Mouse (Mus musculus): ENCODE results near the gene Myh10. TPM values are rescaled to one million over a fixed set of nuclear protein-coding genes. Genes with fewer than 3 reads are reported as not detected.

Myh10 gene
- polyA plus RNA-seq, 1 experiment from 2014 or later, result 179 TPM

GRCm38 (mm10) chr11:68859943-68860593, 168.7 kb downstream of the Myh10 start:
- WGBS, result 68% methylated on average over 8 of the region's 8 CpGs
- Histone ChIP-seq H3K9me3 (ENCODE audit: low read depth, low read length) (no peaks in the 10 kb centered on the region), H3K27ac (ENCODE audit: low read depth) (no peak overlapping the region), H3K36me3 (ENCODE audit: insufficient read depth) (no peaks in the 10 kb centered on the region), H3K9ac (no peak overlapping the region), H3K4me1 (ENCODE audit: insufficient read depth) (0 out of 2 replicates have a peak, but pooled peaks cover 3% of the 10 kb centered on the region), H3K4me2 (no peak overlapping the region), H3K27me3 (ENCODE audit: insufficient read depth, low read length) (no peaks in the 10 kb centered on the region), H3K4me3 (ENCODE audit: low read depth, low read length) (no peak overlapping the region)
- TF ChIP-seq CTCF (IDR thresholded peaks at IDR 0.05; ENCODE audit: low read depth), result no peak
- DNase-seq (no peak), ATAC-seq (ENCODE audit: insufficient read depth) (no peak)

GRCm38 (mm10) chr11:68862260-68862659, 170.9 kb downstream of the Myh10 start:
- Histone ChIP-seq H3K36me3 (ENCODE audit: insufficient read depth) (no peaks in the 10 kb centered on the region), H3K9ac (no peak overlapping the region), H3K27me3 (ENCODE audit: insufficient read depth, low read length) (no peaks in the 10 kb centered on the region), H3K4me3 (ENCODE audit: low read depth, low read length) (no peak overlapping the region), H3K27ac (ENCODE audit: low read depth) (no peak overlapping the region), H3K4me2 (no peak overlapping the region), H3K4me1 (ENCODE audit: insufficient read depth) (0 out of 2 replicates have a peak, but pooled peaks cover 3% of the 10 kb centered on the region), H3K9me3 (ENCODE audit: low read depth, low read length) (no peaks in the 10 kb centered on the region)
- ATAC-seq (ENCODE audit: insufficient read depth) (no peak), DNase-seq (no peak)
- TF ChIP-seq CTCF (IDR thresholded peaks at IDR 0.05; ENCODE audit: low read depth), result no peak
- WGBS, result 75% methylated on average over 2 of the region's 2 CpGs

GRCm38 (mm10) chr11:68863631-68864091, 172.3 kb downstream of the Myh10 start:
- H3K9ac ChIP-seq, result no peak overlapping the region
- H3K36me3 ChIP-seq (ENCODE audit: insufficient read depth), result no peaks in the 10 kb centered on the region
- WGBS, result 65% methylated on average over 4 of the region's 4 CpGs
- no peaks in the 10 kb centered on the region for H3K27me3 ChIP-seq (ENCODE audit: insufficient read depth, low read length)
- H3K4me2 ChIP-seq, result no peak overlapping the region
- DNase-seq (no peak), ATAC-seq (ENCODE audit: insufficient read depth) (no peak)
- no peak overlapping the region for H3K27ac ChIP-seq (ENCODE audit: low read depth)
- H3K9me3 ChIP-seq (ENCODE audit: low read depth, low read length), result no peaks in the 10 kb centered on the region
- no peak for TF ChIP-seq CTCF (IDR thresholded peaks at IDR 0.05; ENCODE audit: low read depth)
- H3K4me1 ChIP-seq (ENCODE audit: insufficient read depth), result 0 out of 2 replicates have a peak, but pooled peaks cover 6% of the 10 kb centered on the region
- no peak overlapping the region for H3K4me3 ChIP-seq (ENCODE audit: low read depth, low read length)

GRCm38 (mm10) chr11:68864544-68865189, 173.3 kb downstream of the Myh10 start:
- Histone ChIP-seq H3K9ac (no peak overlapping the region), H3K9me3 (ENCODE audit: low read depth, low read length) (no peaks in the 10 kb centered on the region), H3K36me3 (ENCODE audit: insufficient read depth) (no peaks in the 10 kb centered on the region), H3K4me2 (no peak overlapping the region), H3K4me1 (ENCODE audit: insufficient read depth) (0 out of 2 replicates have a peak, but pooled peaks cover 6% of the 10 kb centered on the region), H3K4me3 (ENCODE audit: low read depth, low read length) (no peak overlapping the region), H3K27me3 (ENCODE audit: insufficient read depth, low read length) (no peaks in the 10 kb centered on the region), H3K27ac (ENCODE audit: low read depth) (no peak overlapping the region)
- peak; percentile 94 for DNase-seq
- peak; percentile 86 for ATAC-seq (ENCODE audit: insufficient read depth)
- TF ChIP-seq CTCF (IDR thresholded peaks at IDR 0.05; ENCODE audit: low read depth), result no peak
- WGBS, result 20% methylated on average over 9 of the region's 9 CpGs

Other genes with a start within 250 kb of the Myh10 start
- gene Pik3r6, start 188.5 kb upstream of the Myh10 start, polyA plus RNA-seq (2014; fragmentation: Nextera tagmentation; extraction: Ambion mirVana), result 4.3 and 5.6 TPM in 2 replicates
- gene Mfsd6l, start 135.4 kb upstream of the Myh10 start, polyA plus RNA-seq (2014; fragmentation: Nextera tagmentation; extraction: Ambion mirVana), result 1.5 TPM in 2 replicates
- 0.70 and 1.2 TPM in 2 replicates for gene Ccdc42, start 104.5 kb upstream of the Myh10 start, polyA plus RNA-seq (2014; fragmentation: Nextera tagmentation; extraction: Ambion mirVana)
- 63.1 and 67.6 TPM in 2 replicates for gene Ndel1, start 180.3 kb downstream of the Myh10 start, polyA plus RNA-seq (2014; fragmentation: Nextera tagmentation; extraction: Ambion mirVana)
- gene Rnf222, start 197.0 kb downstream of the Myh10 start, polyA plus RNA-seq (2014; fragmentation: Nextera tagmentation; extraction: Ambion mirVana), result 0.07 and 0.11 TPM in 2 replicates
- gene Rpl26, start 210.0 kb downstream of the Myh10 start, polyA plus RNA-seq (2014; fragmentation: Nextera tagmentation; extraction: Ambion mirVana), result 1,103 and 1,167 TPM in 2 replicates
- gene Odf4, start 235.5 kb downstream of the Myh10 start, polyA plus RNA-seq (2014; fragmentation: Nextera tagmentation; extraction: Ambion mirVana), result not detected in 2 replicates

All from lung, embryonic 14.5 days (tissue).